Mouse (Mus musculus): Measurements from ENCODE around the gene Olfr981.
"Not testable (repeated sequence)": the region's sequence is repeated elsewhere in the genome, so short reads cannot be mapped to it uniquely, and the experiment has no call there.

Olfr981 gene

GRCm38 (mm10) chr9:40021164-40021563 lies at the start of gene Olfr981:
Gene Olfr981 (plus strand): TSS chr9:40021464.
- no peak for DNase-seq

GRCm38 (mm10) chr9:39976581-39977145 lies 44.6 kb upstream of the Olfr981 start:
- DNase-seq: not testable (repeated sequence)

GRCm38 (mm10) chr9:39991813-39992212 lies 29.5 kb upstream of the Olfr981 start, which contains the start of gene Olfr978:
Gene Olfr978 (plus strand): TSS chr9:39992113.
- DNase-seq: no peak

- DNase-seq: no peak
Observed at GRCm38 (mm10) chr9:40003365-40003764, 17.9 kb upstream of the Olfr981 start, which contains the start of gene Olfr979. Gene Olfr979 (minus strand): TSS chr9:40003465.

- no peak for DNase-seq
Observed at GRCm38 (mm10) chr9:40009482-40009881, 11.8 kb upstream of the Olfr981 start, which contains the start of gene Olfr980. Gene Olfr980 (minus strand): TSS chr9:40009582.

- DNase-seq: no peak
Observed at GRCm38 (mm10) chr9:40050138-40050537, 28.9 kb downstream of the Olfr981 start.

- DNase-seq: no peak
Observed at GRCm38 (mm10) chr9:40073529-40073928, 52.3 kb downstream of the Olfr981 start, which contains the start of gene Olfr982. Gene Olfr982 (plus strand): TSS chr9:40073829.
